Comparison of ENCODE assay signal across 26 mouse cellular contexts in the genomic region with DNA sequence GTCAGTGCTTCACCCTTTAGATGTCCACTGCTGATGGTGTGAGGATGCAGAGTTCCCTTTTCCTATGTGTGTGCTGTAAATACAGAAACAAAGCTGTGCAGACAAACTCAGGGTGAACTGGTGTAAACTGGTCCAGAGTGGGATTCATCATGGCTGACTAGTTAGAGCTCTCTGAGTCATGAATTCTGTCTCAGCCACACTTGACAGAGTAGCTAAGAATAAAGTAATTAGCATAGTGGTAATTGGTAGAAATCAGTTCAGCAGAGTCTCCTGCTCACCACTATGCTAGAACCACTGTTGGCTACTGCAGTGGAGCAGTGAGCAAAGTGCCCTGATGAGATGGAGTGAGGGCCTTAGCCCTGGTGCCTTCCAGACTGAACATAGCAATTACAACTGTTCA.
"Had no signal": no experiment of that assay in that cellular context is flagged by ENCODE, and none has a peak within 500 bp of the region (broad histone marks: within the 10 kb centered on the region; RNA-seq: fewer than 3 reads in every experiment).

No protein-coding gene starts in this region.

- H3K4me2 ChIP-seq: heart, embryonic 11.5 days; heart, embryonic 13.5 days; heart, embryonic 15.5 days; hindbrain, embryonic 13.5 days; hindbrain, embryonic 15.5 days; limb, embryonic 12.5 days; liver, embryonic 11.5 days; liver, embryonic 13.5 days; liver, embryonic 15.5 days had no signal

- H3K27ac ChIP-seq: heart, adult 2 months; heart, embryonic 13.5 days; heart, embryonic 15.5 days; hindbrain, embryonic 13.5 days; hindbrain, embryonic 15.5 days; hindbrain, postnatal 0 days; layer of hippocampus, adult 2 months; left cerebral cortex, adult 2 months; limb, embryonic 10.5 days; limb, embryonic 12.5 days; liver, embryonic 13.5 days; liver, embryonic 15.5 days had no signal

- H3K4me1 ChIP-seq: heart, embryonic 13.5 days; heart, embryonic 15.5 days; hindbrain, embryonic 13.5 days; hindbrain, embryonic 15.5 days; limb, embryonic 10.5 days; limb, embryonic 12.5 days; liver, embryonic 15.5 days had no signal

- H3K9me3 ChIP-seq: heart, embryonic 13.5 days; heart, embryonic 15.5 days; hindbrain, embryonic 13.5 days; hindbrain, embryonic 15.5 days; limb, embryonic 10.5 days; limb, embryonic 12.5 days; liver, embryonic 13.5 days; liver, embryonic 15.5 days had no signal

- DNase-seq: gastrocnemius, postnatal 14 days; gastrocnemius, postnatal 36 days; heart, adult 11 months; heart, adult 2 months; heart, postnatal 14 days; heart, postnatal 36 days; kidney, adult 18-20 months; kidney, adult 8-10 months; kidney, postnatal 10 days; kidney, postnatal 25 days; kidney, postnatal 4 days; liver; liver, embryonic 13.5 days had no signal

- H3K27me3 ChIP-seq: heart, embryonic 13.5 days; heart, embryonic 15.5 days; hindbrain, embryonic 13.5 days; hindbrain, embryonic 15.5 days; limb, embryonic 12.5 days; liver, embryonic 13.5 days; liver, embryonic 15.5 days had no signal

- H3K4me3 ChIP-seq: heart, adult 2 months; heart, embryonic 13.5 days; heart, embryonic 15.5 days; hindbrain, embryonic 13.5 days; hindbrain, embryonic 15.5 days; layer of hippocampus, adult 2 months; left cerebral cortex, adult 2 months; limb, embryonic 10.5 days; limb, embryonic 12.5 days; liver, embryonic 13.5 days; liver, embryonic 15.5 days had no signal

- H3K9ac ChIP-seq: heart, embryonic 13.5 days; heart, embryonic 15.5 days; hindbrain, embryonic 13.5 days; hindbrain, embryonic 15.5 days; limb, embryonic 12.5 days; liver, embryonic 13.5 days; liver, embryonic 15.5 days had no signal

- ATAC-seq: hindbrain, postnatal 0 days; intestine, postnatal 0 days had no signal
